Mouse (Mus musculus) heart, adult 9 months (tissue): ENCODE measurements at regions not wholly inside any gene's neighbourhood (a gene's known extent, or its start where the extent isn't known, plus 50 kb on each side); places are given as distances from the start of the nearest gene placed in this dataset.
"Not testable (repeated sequence)": the region's sequence is repeated elsewhere in the genome, so short reads cannot be mapped to it uniquely, and the experiment has no call there.

ENCODE experiments used
- DNase-seq, 2 experiments: peaks; one replicate each; pipeline ENCODE4 v3.0.0; 2022; ENCODE audit warnings: low spot score in 2 of 2

- no peak for DNase-seq
Observed at GRCm38 (mm10) chr16:9016040-9016761, 186.3 kb downstream of the 1810013L24Rik start.

GRCm38 (mm10) chr16:9016762-9017086 lies 186.8 kb downstream of the 1810013L24Rik start:
- DNase-seq: no peak

- no peak for DNase-seq
Observed at GRCm38 (mm10) chr16:9030717-9031116, 200.8 kb downstream of the 1810013L24Rik start.

- no peak for DNase-seq
Observed at GRCm38 (mm10) chr16:9043271-9043670, 213.4 kb downstream of the 1810013L24Rik start.

GRCm38 (mm10) chr16:9046864-9047263 lies 217.0 kb downstream of the 1810013L24Rik start:
- DNase-seq: no peak

- no peak for DNase-seq
Observed at GRCm38 (mm10) chr16:9054415-9054814, 224.5 kb downstream of the 1810013L24Rik start.

- no peak for DNase-seq
Observed at GRCm38 (mm10) chr16:9056430-9056829, 226.5 kb downstream of the 1810013L24Rik start.

GRCm38 (mm10) chr16:9071526-9071925 lies 241.6 kb downstream of the 1810013L24Rik start:
- DNase-seq: no peak

- not testable (repeated sequence) for DNase-seq
Observed at GRCm38 (mm10) chr16:9071956-9072355, 242.1 kb downstream of the 1810013L24Rik start.

- DNase-seq: no peak
Observed at GRCm38 (mm10) chr16:9074295-9074694, 244.4 kb downstream of the 1810013L24Rik start.

GRCm38 (mm10) chr16:9077451-9077850 lies 247.6 kb downstream of the 1810013L24Rik start:
- no peak for DNase-seq

GRCm38 (mm10) chr16:9078405-9078942 lies 248.6 kb downstream of the 1810013L24Rik start:
- DNase-seq: no peak

- DNase-seq: no peak
Observed at GRCm38 (mm10) chr16:9083040-9083439, 253.1 kb downstream of the 1810013L24Rik start.

GRCm38 (mm10) chr16:9083740-9084139 lies 253.8 kb downstream of the 1810013L24Rik start:
- no peak for DNase-seq

GRCm38 (mm10) chr16:9084581-9084980 lies 254.7 kb downstream of the 1810013L24Rik start:
- no peak for DNase-seq

GRCm38 (mm10) chr16:9085133-9085532 lies 255.2 kb downstream of the 1810013L24Rik start:
- no peak for DNase-seq

- no peak for DNase-seq
Observed at GRCm38 (mm10) chr16:9085977-9086376, 256.1 kb downstream of the 1810013L24Rik start.

- no peak for DNase-seq
Observed at GRCm38 (mm10) chr16:9091790-9092189, 261.9 kb downstream of the 1810013L24Rik start.

GRCm38 (mm10) chr16:9092191-9092848 lies 262.4 kb downstream of the 1810013L24Rik start:
- peak; percentile 29 to 32 for DNase-seq

- DNase-seq: no peak
Observed at GRCm38 (mm10) chr16:9093593-9093992, 263.7 kb downstream of the 1810013L24Rik start.

GRCm38 (mm10) chr16:9094201-9094600 lies 264.3 kb downstream of the 1810013L24Rik start:
- no peak for DNase-seq

GRCm38 (mm10) chr16:9106211-9106610 lies 276.3 kb downstream of the 1810013L24Rik start:
- DNase-seq: no peak

GRCm38 (mm10) chr16:9106676-9107075 lies 276.8 kb downstream of the 1810013L24Rik start:
- DNase-seq: not testable (repeated sequence)
